Mouse (Mus musculus): ENCODE data around the gene Tra2b.
"Not testable (repeated sequence)": the region's sequence is repeated elsewhere in the genome, so short reads cannot be mapped to it uniquely, and the experiment has no call there.

The Tra2b gene

GRCm38 (mm10) chr16:22241376-22242238 is 24.2 kb downstream of the Tra2b start:
- DNase-seq, result no peak

- no peak for DNase-seq
Measured at GRCm38 (mm10) chr16:22240856-22241255, 24.9 kb downstream of the Tra2b start.

- no peak for DNase-seq
Measured at GRCm38 (mm10) chr16:22239978-22240377, 25.8 kb downstream of the Tra2b start.

GRCm38 (mm10) chr16:22238928-22239620 is 26.7 kb downstream of the Tra2b start:
- no peak for DNase-seq

GRCm38 (mm10) chr16:22238402-22238801 is 27.4 kb downstream of the Tra2b start:
- not testable (repeated sequence) for DNase-seq

GRCm38 (mm10) chr16:22236814-22237213 is 29.0 kb downstream of the Tra2b start:
- DNase-seq, result no peak

- DNase-seq, result no peak
Measured at GRCm38 (mm10) chr16:22234535-22234934, 31.3 kb downstream of the Tra2b start.

- DNase-seq, result not testable (repeated sequence)
Measured at GRCm38 (mm10) chr16:22230276-22230675, 35.5 kb downstream of the Tra2b start.

- no peak for DNase-seq
Measured at GRCm38 (mm10) chr16:22203501-22203900, 62.3 kb downstream of the Tra2b start.

GRCm38 (mm10) chr16:22201858-22202257 is 63.9 kb downstream of the Tra2b start:
- no peak for DNase-seq

- DNase-seq, result no peak
Measured at GRCm38 (mm10) chr16:22200476-22200875, 65.3 kb downstream of the Tra2b start.
